Mouse (Mus musculus): Measurements from ENCODE around the gene Hoxb3. TPM values are rescaled to one million over a fixed set of nuclear protein-coding genes. Genes with fewer than 3 reads are reported as not detected.

Gene Hoxb3
- polyA plus RNA-seq, 1 experiment from 2014 or later = 0.65 TPM

- H3K36me3 ChIP-seq (replicated peaks; ENCODE audit: control insufficient read depth, insufficient read depth, low read depth, low read length) = no peaks in the 10 kb centered on the region; the same call in 1 of the 2 replicates
- H3K4me3 ChIP-seq (ENCODE audit: low read depth, low read length) = no peak within 1 kb of the TSS
- H3K4me2 ChIP-seq (ENCODE audit: low read depth, low read length) = peak within 1 kb of the TSS; percentile 21; the same call in 1 of the 2 replicates
- H3K9me3 ChIP-seq (replicated peaks; ENCODE audit: control insufficient read depth, low read length) = no peaks in the 10 kb centered on the region
- 1% methylated on average over 43 of the region's 43 CpGs for WGBS
- H3K9ac ChIP-seq (replicated peaks; ENCODE audit: low read length) = no peak within 1 kb of the TSS
- ATAC-seq (replicated peaks; ENCODE audit: insufficient number of reproducible peaks, low FRiP score, low TSS enrichment, low read depth) (no peak), DNase-seq (ENCODE audit: low spot score) (no peak)
- H3K27ac ChIP-seq (replicated peaks; ENCODE audit: low read depth, low read length) = no peak within 1 kb of the TSS
- H3K27me3 ChIP-seq (ENCODE audit: control insufficient read depth, insufficient read depth, low read length) = peaks cover 92% of the 10 kb centered on the region
- H3K4me1 ChIP-seq (ENCODE audit: control insufficient read depth, insufficient read depth, low read length) = no peaks in the 10 kb centered on the region
Observed at GRCm38 (mm10) chr11:96285771-96286738, 37.1 kb upstream of the Hoxb3 start, which contains the start of gene Hoxb7. Hoxb7 (plus strand) TSS chr11:96286623.

GRCm38 (mm10) chr11:96286739-96287385, 36.3 kb upstream of the Hoxb3 start:
- ATAC-seq (replicated peaks; ENCODE audit: insufficient number of reproducible peaks, low FRiP score, low TSS enrichment, low read depth) (no peak), DNase-seq (ENCODE audit: low spot score) (no peak)
- H3K9ac ChIP-seq (replicated peaks; ENCODE audit: low read length) = no peak overlapping the region
- H3K27ac ChIP-seq (replicated peaks; ENCODE audit: low read depth, low read length) = no peak overlapping the region
- no peaks in the 10 kb centered on the region for H3K36me3 ChIP-seq (replicated peaks; ENCODE audit: control insufficient read depth, insufficient read depth, low read depth, low read length)
- under 1% methylated on average over 54 of the region's 55 CpGs for WGBS
- no peaks in the 10 kb centered on the region for H3K4me1 ChIP-seq (ENCODE audit: control insufficient read depth, insufficient read depth, low read length)
- peak overlapping the region; percentile 21; the same call in 1 of the 2 replicates for H3K4me2 ChIP-seq (ENCODE audit: low read depth, low read length)
- H3K27me3 ChIP-seq (ENCODE audit: control insufficient read depth, insufficient read depth, low read length) = peaks cover 91% of the 10 kb centered on the region
- H3K4me3 ChIP-seq (ENCODE audit: low read depth, low read length) = no peak overlapping the region
- no peaks in the 10 kb centered on the region for H3K9me3 ChIP-seq (replicated peaks; ENCODE audit: control insufficient read depth, low read length)

- Histone ChIP-seq H3K27me3 (ENCODE audit: control insufficient read depth, insufficient read depth, low read length) (peaks cover 92% of the 10 kb centered on the region), H3K9ac (replicated peaks; ENCODE audit: low read length) (no peak overlapping the region), H3K9me3 (replicated peaks; ENCODE audit: control insufficient read depth, low read length) (no peaks in the 10 kb centered on the region), H3K4me3 (ENCODE audit: low read depth, low read length) (no peak overlapping the region), H3K4me1 (ENCODE audit: control insufficient read depth, insufficient read depth, low read length) (no peaks in the 10 kb centered on the region), H3K36me3 (replicated peaks; ENCODE audit: control insufficient read depth, insufficient read depth, low read depth, low read length) (no peaks in the 10 kb centered on the region), H3K27ac (replicated peaks; ENCODE audit: low read depth, low read length) (no peak overlapping the region), H3K4me2 (ENCODE audit: low read depth, low read length) (no peak overlapping the region)
- DNase-seq (ENCODE audit: low spot score) (no peak), ATAC-seq (replicated peaks; ENCODE audit: insufficient number of reproducible peaks, low FRiP score, low TSS enrichment, low read depth) (no peak)
- WGBS = 0% methylated on average over 9 of the region's 9 CpGs
Observed at GRCm38 (mm10) chr11:96287411-96287810, 35.7 kb upstream of the Hoxb3 start.

GRCm38 (mm10) chr11:96288455-96289221, 34.5 kb upstream of the Hoxb3 start:
- Histone ChIP-seq H3K9me3 (replicated peaks; ENCODE audit: control insufficient read depth, low read length) (no peaks in the 10 kb centered on the region), H3K4me3 (ENCODE audit: low read depth, low read length) (no peak overlapping the region), H3K27ac (replicated peaks; ENCODE audit: low read depth, low read length) (no peak overlapping the region), H3K27me3 (ENCODE audit: control insufficient read depth, insufficient read depth, low read length) (peaks cover 94% of the 10 kb centered on the region), H3K36me3 (replicated peaks; ENCODE audit: control insufficient read depth, insufficient read depth, low read depth, low read length) (no peaks in the 10 kb centered on the region), H3K4me2 (ENCODE audit: low read depth, low read length) (no peak overlapping the region), H3K4me1 (ENCODE audit: control insufficient read depth, insufficient read depth, low read length) (no peaks in the 10 kb centered on the region), H3K9ac (replicated peaks; ENCODE audit: low read length) (no peak overlapping the region)
- no peak for DNase-seq (ENCODE audit: low spot score)
- 7% methylated on average over 1 of the region's 1 CpGs for WGBS
- ATAC-seq (replicated peaks; ENCODE audit: insufficient number of reproducible peaks, low FRiP score, low TSS enrichment, low read depth) = no peak

- Histone ChIP-seq H3K27me3 (ENCODE audit: control insufficient read depth, insufficient read depth, low read length) (peaks cover 96% of the 10 kb centered on the region), H3K9ac (replicated peaks; ENCODE audit: low read length) (no peak overlapping the region), H3K9me3 (replicated peaks; ENCODE audit: control insufficient read depth, low read length) (no peaks in the 10 kb centered on the region), H3K4me1 (ENCODE audit: control insufficient read depth, insufficient read depth, low read length) (no peaks in the 10 kb centered on the region), H3K27ac (replicated peaks; ENCODE audit: low read depth, low read length) (no peak overlapping the region), H3K4me3 (ENCODE audit: low read depth, low read length) (no peak overlapping the region), H3K4me2 (ENCODE audit: low read depth, low read length) (no peak overlapping the region), H3K36me3 (replicated peaks; ENCODE audit: control insufficient read depth, insufficient read depth, low read depth, low read length) (no peaks in the 10 kb centered on the region)
- 2% methylated on average over 21 of the region's 21 CpGs for WGBS
- ATAC-seq (replicated peaks; ENCODE audit: insufficient number of reproducible peaks, low FRiP score, low TSS enrichment, low read depth) (no peak), DNase-seq (ENCODE audit: low spot score) (no peak)
Observed at GRCm38 (mm10) chr11:96289293-96289692, 33.8 kb upstream of the Hoxb3 start.

- ATAC-seq (replicated peaks; ENCODE audit: insufficient number of reproducible peaks, low FRiP score, low TSS enrichment, low read depth) (no peak), DNase-seq (ENCODE audit: low spot score) (no peak)
- Histone ChIP-seq H3K9me3 (replicated peaks; ENCODE audit: control insufficient read depth, low read length) (no peaks in the 10 kb centered on the region), H3K27me3 (ENCODE audit: control insufficient read depth, insufficient read depth, low read length) (peaks cover 96% of the 10 kb centered on the region), H3K4me2 (ENCODE audit: low read depth, low read length) (no peak overlapping the region), H3K4me1 (ENCODE audit: control insufficient read depth, insufficient read depth, low read length) (no peaks in the 10 kb centered on the region), H3K36me3 (replicated peaks; ENCODE audit: control insufficient read depth, insufficient read depth, low read depth, low read length) (no peaks in the 10 kb centered on the region), H3K4me3 (ENCODE audit: low read depth, low read length) (no peak overlapping the region), H3K27ac (replicated peaks; ENCODE audit: low read depth, low read length) (no peak overlapping the region), H3K9ac (replicated peaks; ENCODE audit: low read length) (no peak overlapping the region)
- WGBS = 7% methylated on average over 6 of the region's 6 CpGs
Observed at GRCm38 (mm10) chr11:96289837-96290236, 33.3 kb upstream of the Hoxb3 start.

- H3K4me2 ChIP-seq (ENCODE audit: low read depth, low read length) = no peak overlapping the region
- DNase-seq (ENCODE audit: low spot score) = no peak
- no peaks in the 10 kb centered on the region for H3K9me3 ChIP-seq (replicated peaks; ENCODE audit: control insufficient read depth, low read length)
- no peaks in the 10 kb centered on the region for H3K4me1 ChIP-seq (ENCODE audit: control insufficient read depth, insufficient read depth, low read length)
- H3K4me3 ChIP-seq (ENCODE audit: low read depth, low read length) = no peak overlapping the region
- no peak for ATAC-seq (replicated peaks; ENCODE audit: insufficient number of reproducible peaks, low FRiP score, low TSS enrichment, low read depth)
- H3K36me3 ChIP-seq (replicated peaks; ENCODE audit: control insufficient read depth, insufficient read depth, low read depth, low read length) = no peaks in the 10 kb centered on the region
- H3K9ac ChIP-seq (replicated peaks; ENCODE audit: low read length) = no peak overlapping the region
- 2% methylated on average over 17 of the region's 17 CpGs for WGBS
- peaks cover 96% of the 10 kb centered on the region for H3K27me3 ChIP-seq (ENCODE audit: control insufficient read depth, insufficient read depth, low read length)
- no peak overlapping the region for H3K27ac ChIP-seq (replicated peaks; ENCODE audit: low read depth, low read length)
Observed at GRCm38 (mm10) chr11:96290705-96291355, 32.3 kb upstream of the Hoxb3 start.
